Mouse (Mus musculus): ENCODE results near the gene Btnl10.
A peak's percentile ranks its signal among the peaks of the same experiment; 100 is the strongest.

DNA sequence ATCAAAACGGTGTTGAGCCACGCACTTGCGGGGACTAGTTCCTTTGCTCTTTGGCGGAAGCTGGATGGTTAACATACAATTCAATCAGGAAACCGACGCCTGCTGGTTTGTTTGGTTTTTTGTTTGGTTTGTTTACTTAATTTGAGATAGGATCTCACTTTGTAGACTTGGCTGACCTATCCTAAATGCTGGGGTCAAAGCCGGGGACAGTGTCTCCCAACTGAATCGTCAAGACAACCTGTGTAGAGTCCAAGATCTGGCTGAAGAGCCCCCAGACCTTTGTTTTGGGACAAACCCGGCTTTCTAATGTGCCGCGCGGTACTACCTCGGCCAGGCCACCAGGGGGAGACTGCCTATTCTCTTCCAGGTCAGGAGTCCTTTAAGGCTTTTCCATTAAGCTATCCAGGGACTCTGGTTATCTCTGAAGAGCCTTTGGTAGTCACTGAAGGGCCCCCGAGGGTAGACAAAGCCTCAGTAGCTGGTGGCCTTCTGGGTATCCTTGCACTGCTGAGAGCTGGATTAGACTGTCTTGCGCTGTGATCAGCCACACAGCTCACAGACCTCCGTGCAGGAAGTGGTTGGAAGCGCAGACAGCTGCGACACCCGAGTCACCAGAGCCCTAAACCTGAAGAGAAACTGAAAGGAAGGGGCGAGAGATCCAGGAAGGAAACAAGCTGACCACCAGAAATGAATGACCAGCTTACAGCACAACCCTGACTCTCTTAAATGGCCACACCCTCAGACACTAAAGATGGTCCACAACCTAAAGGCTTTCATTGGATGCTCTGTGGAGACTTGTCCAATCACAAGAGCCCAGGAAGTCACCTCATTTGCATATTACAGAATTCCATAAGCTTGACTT is 10.3 kb downstream of the Btnl10 start:
- TF ChIP-seq CTCF (IDR thresholded peaks at IDR 0.05; ENCODE audit: insufficient read depth, low read depth, low read length) (peak; percentile 87), POLR2A (IDR thresholded peaks at IDR 0.05; ENCODE audit: insufficient read depth, low read depth, low read length) (no peak)
